Mouse (Mus musculus) urinary bladder, postnatal 25 days (tissue): ENCODE data around the gene Atf7.

Source experiments
- DNase-seq: peaks from one replicate; pipeline ENCODE4 v3.0.0; 2022; ENCODE audit warnings: low spot score

Atf7 gene

DNA sequence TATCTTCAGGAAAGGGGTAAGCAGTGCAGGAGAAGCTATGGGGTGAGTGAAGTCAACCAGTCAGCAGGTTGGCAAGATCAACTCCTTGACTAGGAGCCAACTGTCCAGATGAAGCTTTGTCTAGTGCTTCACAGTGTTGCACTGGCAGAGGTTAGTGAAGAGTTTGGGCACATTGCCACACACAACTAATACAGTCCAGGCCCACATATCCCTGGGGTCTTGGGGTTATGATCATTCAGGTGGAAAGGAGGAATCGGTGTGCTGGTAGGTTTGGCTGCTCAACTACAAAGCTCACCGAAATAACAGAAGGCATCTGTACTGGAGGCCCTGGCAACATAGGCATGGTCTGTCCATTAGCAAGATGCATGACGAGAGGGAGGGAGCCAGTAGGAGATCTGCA lies 77.8 kb downstream of the Atf7 start:
- DNase-seq = no peak

DNA sequence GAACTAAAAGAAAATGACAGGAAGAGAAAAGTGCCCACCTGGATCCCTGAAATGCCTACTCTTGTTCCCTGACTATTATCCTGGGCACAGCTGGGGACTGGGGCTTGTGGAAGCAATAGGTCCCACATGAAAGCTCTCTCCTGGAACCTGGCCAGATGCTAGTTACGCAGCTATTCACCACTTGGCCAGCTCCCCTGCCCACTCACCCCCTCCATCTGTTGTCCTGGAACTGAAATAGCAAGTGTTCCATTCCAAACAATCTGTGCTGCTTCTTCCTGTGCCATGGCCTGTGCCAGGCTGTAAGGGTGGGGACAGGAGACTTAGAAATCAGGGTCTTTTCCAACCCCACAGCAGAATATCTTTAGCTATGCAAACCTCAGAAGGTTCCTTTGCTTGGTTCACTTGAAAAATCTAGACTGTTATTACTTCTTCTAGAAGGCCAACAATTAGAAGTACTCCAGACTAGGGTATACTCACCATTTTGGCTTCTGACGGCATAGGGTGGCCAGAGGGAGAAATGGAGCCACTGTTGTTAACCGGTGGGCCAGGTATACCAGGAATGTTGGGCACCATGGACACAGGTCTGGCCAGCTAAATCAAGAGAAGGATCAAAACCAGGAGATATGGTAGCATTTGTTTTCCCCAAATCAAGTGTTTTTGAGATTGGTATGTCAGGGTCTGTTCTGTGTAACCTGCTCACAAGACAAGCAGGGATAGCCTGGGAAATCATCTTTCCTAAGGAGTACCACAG lies 78.4 kb downstream of the Atf7 start:
- no peak for DNase-seq

DNA sequence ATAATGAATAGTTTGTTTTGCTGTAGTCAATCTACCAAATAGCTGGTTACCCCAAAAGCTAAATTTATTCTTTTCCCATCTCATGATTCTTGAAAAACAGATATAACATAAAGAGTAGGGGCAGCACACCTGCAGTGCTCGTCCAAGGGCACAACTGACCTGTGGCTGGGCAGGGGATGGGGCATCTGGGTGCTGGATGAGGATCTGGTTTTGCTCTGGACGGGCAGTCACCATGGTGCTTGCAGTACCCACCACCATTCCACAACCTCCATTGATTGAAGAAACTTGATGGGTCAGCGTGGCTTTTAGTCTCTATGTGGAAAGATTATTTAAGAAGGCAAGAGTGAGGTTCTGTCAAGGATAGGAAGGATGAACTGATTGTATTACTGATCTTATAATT lies 79.0 kb downstream of the Atf7 start:
- DNase-seq = no peak

DNA sequence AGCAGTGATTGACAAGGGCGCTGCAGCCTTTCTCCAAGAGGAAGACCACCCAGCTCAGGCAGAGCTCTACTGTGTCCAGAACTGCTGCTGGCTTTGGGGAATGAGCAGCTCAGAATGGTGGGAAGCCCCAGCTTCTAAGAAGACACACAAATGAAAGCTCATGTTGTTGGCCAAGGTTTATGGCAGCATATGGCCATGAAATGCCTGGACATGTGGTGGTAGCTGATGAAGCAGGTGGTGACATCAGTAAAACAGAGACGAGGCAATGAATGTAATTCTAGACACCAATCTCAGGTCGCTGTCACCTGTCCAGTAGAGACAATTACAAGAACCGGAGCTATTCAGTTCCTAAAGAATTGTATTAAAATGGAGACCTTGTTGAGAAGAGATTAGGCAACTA lies 80.5 kb downstream of the Atf7 start:
- DNase-seq = no peak

DNA sequence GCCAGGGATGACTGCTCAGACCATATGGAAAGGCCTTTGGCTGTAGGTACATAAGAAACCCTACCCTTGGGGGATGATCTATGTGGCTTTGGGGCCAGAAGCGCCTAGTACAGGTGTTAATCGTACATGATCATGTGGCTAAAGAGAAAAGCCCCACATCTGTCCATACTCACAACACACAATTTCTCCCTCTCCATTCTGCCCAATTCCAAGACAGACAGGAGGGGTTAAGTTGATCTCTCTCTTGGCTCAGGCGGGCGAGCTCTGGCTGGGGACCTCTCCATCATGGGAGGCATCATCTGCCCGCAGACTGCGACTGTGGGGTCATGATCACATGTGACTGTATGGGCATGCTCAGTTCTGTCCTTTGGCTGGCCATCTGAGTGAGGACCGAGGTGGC lies 91.3 kb downstream of the Atf7 start:
- no peak for DNase-seq

DNA sequence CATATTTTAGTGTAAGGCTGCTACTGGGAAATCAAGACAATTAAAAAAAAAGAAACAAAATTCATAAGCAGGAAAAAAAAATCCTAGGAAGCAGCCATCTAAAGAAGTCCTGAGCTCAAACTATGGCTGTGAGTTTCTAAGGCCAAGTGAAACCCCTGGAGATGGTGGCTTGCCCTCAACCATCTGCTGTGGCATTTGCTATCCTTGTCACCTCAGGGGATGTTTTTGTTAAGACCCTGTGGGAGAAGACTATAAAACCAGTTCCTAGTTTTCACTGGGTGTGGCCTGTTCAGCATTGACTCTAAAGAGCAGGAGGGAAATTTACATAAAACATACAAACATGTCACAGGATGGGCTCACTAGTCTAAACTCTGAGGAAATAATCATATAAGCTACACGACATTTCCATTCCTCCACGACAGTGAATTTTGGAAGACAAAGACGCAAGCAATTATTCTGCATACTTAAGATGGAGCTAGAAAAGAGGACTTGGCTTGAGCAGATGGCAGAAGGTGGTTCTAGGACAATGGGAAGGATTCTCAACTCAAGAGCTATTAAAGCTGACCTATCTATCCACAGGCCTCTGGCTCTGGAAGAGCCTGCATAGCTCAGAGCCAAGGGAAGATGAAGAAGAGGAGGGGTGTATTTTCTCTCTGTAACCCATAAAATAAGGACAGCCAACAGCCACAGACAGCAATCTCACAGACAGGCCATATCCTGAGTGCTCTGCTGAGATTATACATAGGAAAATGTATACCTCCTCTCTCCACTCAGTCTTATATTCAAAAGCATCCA lies 93.0 kb downstream of the Atf7 start:
- no peak for DNase-seq

DNA sequence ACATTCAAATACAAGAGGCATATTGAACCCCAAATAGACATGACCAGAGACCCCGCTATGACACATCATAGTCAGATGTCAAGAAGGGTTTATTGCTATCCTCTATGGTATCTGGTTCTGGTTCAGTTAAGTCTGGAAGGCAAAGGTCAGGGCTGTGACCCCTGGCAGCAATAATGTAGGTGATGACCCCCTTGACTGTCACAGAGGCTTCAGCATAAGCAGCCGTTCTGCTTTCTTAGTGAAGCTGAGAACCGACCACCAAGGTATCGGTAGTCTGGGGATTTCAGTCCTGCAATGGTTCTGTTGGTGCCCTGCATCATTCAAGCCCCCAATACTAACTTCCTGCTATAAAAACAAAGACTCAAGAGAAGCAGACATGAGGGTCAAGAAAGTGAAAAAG lies 93.7 kb downstream of the Atf7 start:
- no peak for DNase-seq

DNA sequence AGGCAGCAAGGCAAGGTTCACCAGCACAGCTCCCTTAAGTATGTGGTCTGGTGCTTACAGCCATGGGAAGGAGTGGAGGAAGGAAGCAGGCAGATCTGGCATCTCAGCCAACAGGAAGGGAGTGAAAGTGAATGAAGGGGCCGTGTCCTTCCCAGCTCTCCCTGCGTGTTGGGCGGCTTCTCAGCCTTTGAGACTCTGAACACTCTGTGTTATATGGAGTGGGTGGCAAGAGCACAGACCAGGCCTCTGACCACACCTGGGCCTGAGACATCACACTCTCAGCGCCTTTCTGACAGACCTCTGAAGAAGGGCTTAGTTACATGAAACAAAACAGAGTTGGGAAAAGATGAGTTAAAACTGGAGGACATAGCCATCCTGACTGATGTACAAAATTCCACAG lies 94.7 kb downstream of the Atf7 start:
- no peak for DNase-seq

DNA sequence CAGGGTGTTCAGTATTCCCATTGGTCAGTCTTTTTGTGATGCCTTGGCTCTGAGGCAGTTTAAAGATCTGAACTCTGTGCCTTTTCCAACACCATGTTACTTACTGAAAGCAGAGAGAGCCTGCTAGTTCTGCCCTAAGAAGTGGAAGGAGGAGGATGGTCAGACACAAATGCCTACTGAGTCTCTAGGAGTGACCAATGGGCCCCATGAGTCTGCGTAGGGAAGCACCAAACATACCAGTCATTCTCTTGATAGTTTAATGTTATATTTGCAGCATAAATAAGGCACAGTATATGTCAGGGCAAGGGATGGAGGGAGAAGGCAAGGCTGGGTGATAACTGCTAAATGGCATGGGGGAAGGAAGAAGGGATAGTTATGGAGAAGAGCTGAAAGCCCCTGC lies 96.9 kb downstream of the Atf7 start:
- DNase-seq = no peak

DNA sequence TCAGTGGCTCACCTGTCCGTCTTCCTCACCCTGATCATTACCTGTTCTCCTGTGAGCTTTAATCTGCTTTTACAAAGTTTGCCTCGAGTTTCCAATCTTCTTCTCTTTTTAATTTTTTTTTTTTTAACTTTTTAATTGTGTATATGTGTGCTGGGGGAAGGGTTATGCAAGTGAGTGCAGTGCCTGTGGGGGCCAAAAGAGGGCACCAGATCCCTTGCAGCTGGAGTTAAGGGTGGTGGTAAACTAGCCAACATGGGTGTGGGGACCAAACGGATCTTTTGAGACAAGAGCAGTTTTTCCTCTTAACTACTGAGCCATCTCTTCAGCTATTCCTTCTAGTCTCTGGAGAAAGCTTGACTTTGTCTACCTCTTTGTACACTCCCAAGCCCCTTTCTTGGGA lies 97.3 kb downstream of the Atf7 start:
- DNase-seq = no peak

DNA sequence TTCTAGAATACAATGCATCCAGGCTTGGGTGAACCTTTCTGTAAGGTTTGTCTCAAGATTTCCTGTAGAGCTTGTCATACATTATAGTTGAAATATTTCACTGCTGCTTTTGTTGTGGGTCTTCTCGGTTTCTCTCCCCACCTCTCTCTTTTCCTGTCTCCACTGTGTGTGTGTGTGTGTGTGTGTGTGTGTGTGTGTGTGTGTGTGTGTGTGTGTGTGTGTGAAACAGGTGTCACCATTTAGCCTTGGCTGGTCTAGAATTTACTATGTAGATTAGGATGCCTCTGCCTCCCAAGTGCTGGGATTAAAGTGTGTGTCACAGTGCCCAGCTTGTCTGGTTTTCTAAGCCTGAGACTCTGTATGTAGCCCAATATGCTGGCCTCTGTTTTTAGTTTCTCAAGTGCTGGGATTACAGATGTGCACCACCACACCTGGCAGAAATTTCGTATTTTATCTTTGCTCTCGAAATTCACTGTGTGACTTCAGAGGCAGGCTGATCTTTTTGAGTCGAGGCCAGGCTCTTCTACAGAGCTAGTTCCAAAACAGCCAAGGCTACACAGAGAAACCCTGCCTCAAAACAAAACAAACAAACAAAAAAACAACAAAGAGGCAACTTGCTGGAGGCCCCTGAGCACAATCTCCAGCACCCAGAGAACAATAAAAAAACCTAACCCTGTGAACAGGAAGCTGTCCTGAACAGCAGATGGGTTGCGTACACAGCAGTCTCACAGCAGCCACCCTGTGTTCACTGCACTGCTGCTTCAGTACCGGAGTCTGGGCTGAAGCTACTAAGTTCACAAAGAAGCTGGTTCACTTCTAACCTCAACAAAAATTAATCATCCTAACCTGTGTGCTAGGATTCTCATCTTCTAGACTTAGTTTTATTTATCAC lies 98.9 kb downstream of the Atf7 start:
- DNase-seq = no peak

DNA sequence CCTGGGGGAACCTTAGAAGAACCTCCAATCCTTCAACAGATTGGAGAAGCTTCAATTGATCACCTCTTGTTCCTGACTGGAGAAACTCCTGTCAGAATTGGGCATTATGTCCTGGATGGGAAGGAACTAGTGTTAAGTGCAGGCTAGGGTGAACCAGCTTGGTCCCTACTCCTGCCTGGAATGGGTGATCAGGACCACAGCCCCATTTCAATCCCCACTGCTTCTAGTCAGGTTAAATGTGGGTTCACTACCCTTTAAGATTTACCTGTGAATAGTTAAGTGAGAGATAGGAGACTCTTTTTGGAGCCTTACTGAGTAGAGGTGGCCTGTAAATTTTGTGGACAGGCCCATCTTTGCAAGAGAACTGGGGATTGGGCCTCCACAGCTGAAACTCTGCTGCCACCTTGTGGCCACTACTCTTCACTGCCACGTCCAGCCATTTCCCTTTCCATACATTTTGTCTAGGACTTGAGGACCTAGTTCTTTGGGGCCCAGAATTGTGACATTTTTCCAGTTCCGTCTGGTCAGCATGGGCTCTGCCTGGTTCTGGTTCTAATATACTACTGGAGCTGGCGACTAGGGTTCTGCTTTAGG lies 100.3 kb downstream of the Atf7 start, which contains the start of gene Npff:
Gene Npff (minus strand): TSS at position 51 of the 594 bp plus-strand sequence.
- peak; percentile 71 for DNase-seq

DNA sequence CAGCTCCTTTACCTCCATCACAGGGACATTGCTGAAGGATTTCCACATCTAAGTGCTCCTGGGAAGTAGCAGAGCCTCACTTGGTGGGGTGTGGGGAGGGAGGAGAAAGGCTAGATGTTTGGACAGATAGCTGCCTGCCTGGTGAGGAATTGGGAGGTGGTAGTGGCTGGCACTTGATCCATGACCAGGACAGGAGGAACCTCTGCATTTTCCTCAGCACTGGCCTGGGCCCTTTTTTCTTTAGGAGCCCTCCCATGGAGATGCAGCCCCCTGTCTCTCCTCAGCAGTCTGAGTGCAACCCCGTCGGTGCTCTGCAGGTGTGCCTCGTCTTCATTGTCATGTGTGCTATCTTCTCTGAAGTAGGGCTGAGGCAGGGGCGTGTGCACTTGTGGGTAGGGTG lies 103.8 kb downstream of the Atf7 start:
- no peak for DNase-seq

DNA sequence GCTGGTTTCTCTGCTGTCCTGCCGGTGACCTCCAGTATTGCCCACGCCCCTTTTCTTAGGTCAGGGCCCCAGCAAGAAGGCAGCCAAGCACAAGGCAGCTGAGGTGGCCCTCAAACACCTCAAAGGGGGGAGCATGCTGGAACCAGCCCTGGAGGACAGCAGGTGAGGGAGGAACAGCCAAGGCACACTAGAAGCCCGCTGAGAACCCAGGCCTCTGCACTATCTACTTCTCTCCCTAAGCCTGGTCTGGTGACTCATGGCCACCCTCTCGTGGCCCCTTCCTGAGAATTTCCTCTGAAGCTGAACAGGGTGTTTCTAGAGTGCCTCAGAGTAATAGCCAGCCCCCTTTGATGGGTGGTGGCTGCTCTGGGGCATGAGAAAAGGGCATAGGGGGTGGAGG lies 104.8 kb downstream of the Atf7 start:
- DNase-seq = no peak

DNA sequence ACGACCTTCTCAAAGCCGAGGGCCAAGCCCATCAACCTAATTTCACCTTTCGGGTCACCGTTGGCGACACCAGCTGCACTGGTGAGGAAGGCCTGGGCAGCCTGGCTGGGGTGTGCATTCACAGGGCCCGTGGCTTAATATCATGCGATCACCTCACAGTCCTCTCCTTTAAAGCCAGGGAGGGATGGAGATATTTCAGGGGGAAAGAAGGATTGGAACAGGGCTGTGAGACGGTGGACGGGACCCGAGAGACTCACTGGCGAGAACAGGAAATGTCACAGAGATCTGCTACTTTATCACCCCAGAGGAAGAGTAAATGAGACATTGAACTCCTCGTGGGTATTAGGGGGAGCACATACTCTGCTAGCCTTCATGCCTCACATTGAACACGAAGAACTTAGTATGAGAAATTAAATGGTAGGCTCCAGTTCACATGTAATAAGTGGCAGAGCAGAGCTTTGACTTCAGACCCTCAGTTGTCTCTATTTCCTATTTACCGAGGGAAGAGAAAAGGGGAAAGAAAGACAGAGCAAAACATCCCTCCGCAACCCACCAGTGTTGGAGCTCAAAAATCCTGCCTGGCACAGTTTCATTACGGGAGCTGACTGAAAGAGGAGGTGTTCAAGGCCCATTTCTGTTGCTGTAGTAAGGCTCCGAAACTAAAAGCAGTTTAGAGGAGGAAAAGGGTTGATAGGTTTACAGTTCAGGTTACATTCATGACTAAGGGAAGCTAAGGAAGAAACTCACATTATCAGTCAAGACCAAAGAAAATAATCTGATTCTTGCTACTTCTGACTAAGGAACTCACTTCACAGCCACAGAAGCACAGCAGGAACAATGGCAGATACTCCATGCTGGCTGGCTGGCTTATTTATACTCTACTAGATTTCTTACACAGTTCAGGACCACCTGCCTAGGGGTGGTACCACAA lies 105.8 kb downstream of the Atf7 start:
- no peak for DNase-seq

DNA sequence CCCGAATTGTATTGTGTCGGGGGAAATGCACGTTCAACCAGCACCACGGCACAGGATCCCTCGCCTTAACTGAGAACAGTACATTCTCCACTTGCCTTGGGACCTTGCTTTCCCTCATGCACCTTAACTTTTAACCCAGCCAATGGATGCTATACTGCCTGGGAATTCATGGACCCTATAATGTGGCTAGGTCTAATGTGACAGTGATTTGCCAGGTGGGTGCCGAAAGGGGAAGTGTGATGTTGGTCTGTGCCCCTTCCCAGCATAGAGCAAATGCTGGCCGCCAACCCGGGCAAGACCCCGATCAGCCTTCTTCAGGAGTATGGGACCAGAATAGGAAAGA lies 106.4 kb downstream of the Atf7 start:
- no peak for DNase-seq

DNA sequence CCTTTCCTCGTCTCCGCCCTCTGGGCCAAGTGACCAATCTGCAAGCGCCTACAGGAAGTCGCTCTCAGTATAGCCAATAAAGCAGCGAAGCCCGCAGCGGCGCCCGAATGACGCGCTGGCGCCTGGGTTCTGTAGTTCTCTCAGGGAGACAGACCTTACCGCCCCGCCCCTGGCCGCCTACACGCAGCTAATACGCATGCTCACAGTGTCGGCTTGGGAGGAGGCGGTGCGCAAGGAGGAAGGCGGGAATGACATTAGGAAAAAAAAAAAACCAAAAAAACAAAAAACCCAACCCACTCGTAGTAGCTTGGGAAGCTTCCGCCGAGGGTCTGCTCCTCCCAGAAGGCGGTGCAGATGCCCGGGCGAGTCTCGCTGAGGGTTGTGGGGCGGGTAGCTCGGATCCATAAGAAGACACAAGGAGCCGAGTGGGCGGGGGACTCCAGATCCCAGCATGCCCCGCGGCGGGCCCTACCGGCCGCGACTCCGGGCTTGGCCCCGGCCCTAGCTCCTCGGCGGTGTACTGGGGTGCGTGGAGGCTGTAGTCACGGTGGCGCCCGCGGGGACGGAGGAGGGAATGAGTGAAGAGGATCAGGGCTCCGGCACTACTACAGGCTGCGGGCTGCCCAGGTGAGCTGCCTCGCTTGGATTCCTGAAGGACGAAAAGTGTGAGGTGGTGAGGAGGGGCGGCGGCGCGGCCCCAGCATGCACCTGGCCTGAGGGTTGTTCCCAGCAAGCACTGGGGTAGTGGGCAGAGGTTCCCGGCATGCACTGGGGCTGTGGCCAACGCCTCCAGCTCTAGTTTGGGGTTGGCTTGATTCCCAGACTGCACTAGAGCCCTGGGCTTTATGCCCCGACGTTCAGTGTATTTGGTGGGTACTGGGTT lies 107.0 kb downstream of the Atf7 start, which contains the start of gene Tarbp2:
Gene Tarbp2 (plus strand): TSS at position 217 of the 883 bp plus-strand sequence.
- DNase-seq = peak; percentile 94

DNA sequence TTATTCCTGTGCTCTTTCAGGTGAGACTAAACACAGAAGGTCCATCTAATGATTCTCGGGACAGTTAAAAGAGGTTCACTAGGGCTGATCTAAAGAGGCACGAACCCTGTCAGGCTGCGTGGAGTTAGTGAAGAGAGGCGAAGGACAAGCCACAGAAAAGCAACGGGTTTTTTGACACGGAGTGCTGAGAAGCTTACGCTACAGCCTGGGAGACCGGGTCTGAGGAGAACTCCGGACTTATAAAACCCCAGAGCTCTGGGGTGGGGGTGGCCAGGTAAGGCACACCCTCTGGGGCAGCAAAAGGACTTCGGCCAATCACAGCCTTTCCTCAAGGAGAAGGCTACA lies 107.7 kb downstream of the Atf7 start:
- DNase-seq = no peak

DNA sequence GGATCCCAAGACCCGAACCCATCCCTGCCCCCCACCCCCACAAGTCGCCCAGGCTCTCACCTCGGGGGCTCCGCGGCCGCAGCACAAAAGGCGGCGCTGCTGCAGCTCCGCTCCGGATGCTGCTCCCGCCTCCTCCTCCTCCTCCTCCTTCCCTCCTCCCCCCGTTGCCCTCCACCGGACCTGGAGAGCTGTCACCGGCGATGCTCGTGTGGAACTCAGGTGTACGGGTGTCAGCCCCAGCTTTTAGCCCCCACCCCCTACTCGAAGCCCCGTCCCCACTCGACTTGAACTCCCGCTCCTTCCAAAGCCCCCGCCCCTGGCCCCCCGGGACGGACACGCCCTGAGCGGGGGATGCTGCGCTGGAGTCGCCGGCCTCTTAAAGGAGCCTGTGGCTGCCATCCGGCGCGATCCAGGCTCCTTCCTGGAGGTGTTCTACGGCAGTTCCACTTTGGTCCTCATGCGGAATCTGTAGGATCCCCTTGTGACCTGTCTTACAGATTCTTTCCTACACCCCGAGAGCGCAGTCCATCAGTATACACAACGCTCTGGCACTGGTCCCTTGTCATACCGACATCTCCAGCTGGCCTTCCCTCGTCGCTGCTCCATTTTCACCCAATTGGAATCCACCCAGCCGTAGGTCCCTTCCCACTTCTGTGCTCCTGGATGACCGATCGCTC lies 108.4 kb downstream of the Atf7 start, which contains the start of gene Map3k12:
Gene Map3k12 (minus strand): TSS at position 337 of the 677 bp plus-strand sequence.
- DNase-seq = peak; percentile 58
